In genomic region chr16:52038821-52039220, GRCm38 (mm10) we compare ENCODE assay signal across 20 mouse cellular contexts. TPM values are rescaled to one million over a fixed set of nuclear protein-coding genes. Genes with fewer than 3 reads are reported as not detected.
A peak's percentile ranks its signal among the peaks of the same experiment; 100 is the strongest.
DNase-seq lines count a peak whose midpoint lies in the region; ATAC-seq and TF ChIP-seq lines count a peak whose summit lies in the region.
"Had no signal": no experiment of that assay in that cellular context is flagged by ENCODE, and none has a peak within 500 bp of the region (broad histone marks: within the 10 kb centered on the region; RNA-seq: fewer than 3 reads in every experiment).

No protein-coding gene starts in this region.

- peak overlapping the region; percentile 10; the same call in 1 of the 2 replicates for H3K27ac ChIP-seq in gastrocnemius, adult 2 months
- H3K27ac ChIP-seq in kidney, adult 2 months (ENCODE audit: insufficient read depth, low read depth, low read length): no peak overlapping the region
- H3K27ac ChIP-seq: embryonic facial prominence, embryonic 13.5 days; forebrain, embryonic 12.5 days; hindbrain, embryonic 10.5 days; hindbrain, embryonic 14.5 days; intestine, embryonic 15.5 days had no signal

- 58% methylated on average over 2 of the region's 2 CpGs for WGBS in kidney, adult 2 months

- H3K36me3 ChIP-seq in kidney, adult 2 months (ENCODE audit: control insufficient read depth, insufficient read depth, low read length): peaks cover 4% of the 10 kb centered on the region; the same call in 1 of the 2 replicates
- H3K36me3 ChIP-seq: intestine, embryonic 15.5 days had no signal

- peaks cover 14% of the 10 kb centered on the region for H3K4me1 ChIP-seq in kidney, adult 2 months (ENCODE audit: control insufficient read depth, insufficient read depth, low read length)
- H3K4me1 ChIP-seq: intestine, embryonic 15.5 days had no signal

- DNase-seq in gastrocnemius, adult 2 months: no peak
- DNase-seq in gastrocnemius, postnatal 14 days: no peak
- DNase-seq in kidney, adult 2 months: peak; percentile 40
- DNase-seq in kidney, postnatal 25 days: no peak
- peak; percentile 23 for DNase-seq in A20 (ENCODE audit: low read depth, low spot score)
- no peak for DNase-seq in frontal cortex, postnatal 25 days (ENCODE audit: low spot score in 2 of 2)
- DNase-seq in lung, adult 18-20 months: no peak
- DNase-seq: adrenal gland, adult 8-10 months; adrenal gland, postnatal 36 days; cerebellum, adult 8-10 months; cerebellum, postnatal 14 days; gastrocnemius, postnatal 36 days had no signal

- H3K4me3 ChIP-seq in gastrocnemius, adult 2 months: no peak overlapping the region
- H3K4me3 ChIP-seq in kidney, adult 2 months (ENCODE audit: insufficient read depth, low read depth, low read length): no peak overlapping the region
- H3K4me3 ChIP-seq: embryonic facial prominence, embryonic 13.5 days; forebrain, embryonic 12.5 days; heart, embryonic 12.5 days; hindbrain, embryonic 10.5 days; intestine, embryonic 15.5 days had no signal

- intact Hi-C loops in gastrocnemius, adult 2 months (cut with DNase I): no loop called here
- intact Hi-C loops in gastrocnemius, postnatal 14 days (cut with DNase I; ENCODE audit: low total_unique reads): no loop called here

- no peaks in the 10 kb centered on the region for H3K27me3 ChIP-seq in kidney, adult 2 months (replicated peaks; ENCODE audit: control insufficient read depth, insufficient read depth, low read length)
- H3K27me3 ChIP-seq: embryonic facial prominence, embryonic 13.5 days; forebrain, embryonic 12.5 days; heart, embryonic 12.5 days; intestine, embryonic 15.5 days had no signal

- peak; percentile 27 for ATAC-seq in granulocyte monocyte progenitor cell, adult 5-6 weeks (replicated peaks; ENCODE audit: poor library complexity, severe bottlenecking)
- ATAC-seq: forebrain, embryonic 16.5 days; intestine, embryonic 15.5 days had no signal

- no peak for TF ChIP-seq CTCF in gastrocnemius, adult 2 months (IDR thresholded peaks at IDR 0.05)
- no peak for TF ChIP-seq CTCF in kidney, adult 2 months (conservative IDR thresholded peaks at IDR 0.05; ENCODE audit: insufficient read depth, insufficient read length, low read depth, low read length)

- no peak for TF ChIP-seq POLR2A in kidney, adult 2 months (IDR thresholded peaks at IDR 0.05; ENCODE audit: low read depth, low read length)

RNA-seq across cellular contexts. Expression of gene Cblb, which starts 7.8 kb away (rescaled TPM):
- 10 to 100 TPM; 15.1 to 16.2 TPM for total RNA-seq in gastrocnemius, adult 2 months (2021)
- total RNA-seq in gastrocnemius, postnatal 14 days (2021): 10 to 100 TPM; 10.4 to 19.2 TPM
- 7.9 and 8.8 TPM in 2 replicates for polyA plus RNA-seq in kidney, adult 2 months (2012; rRNA removed)
- total RNA-seq in granulocyte monocyte progenitor cell, adult 5-6 weeks (2014; fragmentation: Nextera tagmentation): 20.9 and 30.2 TPM in 2 replicates
- 7.9 and 8.2 TPM in 2 replicates for total RNA-seq in granulocyte monocyte progenitor cell, adult 5-6 weeks (2017)

Comparison
In these comparisons a context has a peak if more than half of its experiments do, and no peak if none do; other contexts are left out.
1. DNase-seq: peak in kidney, adult 2 months (single experiment) and A20 (single experiment); none in gastrocnemius, adult 2 months (single experiment), gastrocnemius, postnatal 14 days (single experiment), kidney, postnatal 25 days (0 of 2), frontal cortex, postnatal 25 days (0 of 2) and lung, adult 18-20 months (0 of 2).